Mouse (Mus musculus): Measurements from ENCODE around the gene Cacfd1.

GRCm38 (mm10) chr2:27022612-27023011, 12.9 kb downstream of the Cacfd1 start:
- no peak for TF ChIP-seq CTCF (conservative IDR thresholded peaks at IDR 0.05; ENCODE audit: low read length)
- TF ChIP-seq NANOG (IDR thresholded peaks at IDR 0.05; ENCODE audit: borderline replicate concordance, low read length): no peak
- no peak for TF ChIP-seq POU5F1 (IDR thresholded peaks at IDR 0.05; ENCODE audit: borderline replicate concordance, low read length)

Measured in E14TG2a.4 (cell line).